Mouse (Mus musculus): ENCODE measurements around the gene Rapgefl1. TPM values are rescaled to one million over a fixed set of nuclear protein-coding genes. Genes with fewer than 3 reads are reported as not detected.
"Not testable (repeated sequence)": the region's sequence is repeated elsewhere in the genome, so short reads cannot be mapped to it uniquely, and the experiment has no call there.

Rapgefl1 gene
- total RNA-seq, 2 experiments from 2014 or later, result 185 to 222 TPM

GRCm38 (mm10) chr11:98809457-98810290 is 26.9 kb upstream of the Rapgefl1 start:
- DNase-seq (ENCODE audit: extremely low spot score in 1 of 2, low spot score in 1 of 2), result peak; percentile 94 to 97

GRCm38 (mm10) chr11:98810686-98811085 is 25.9 kb upstream of the Rapgefl1 start:
- no peak for DNase-seq (ENCODE audit: extremely low spot score in 1 of 2, low spot score in 1 of 2)

DNA sequence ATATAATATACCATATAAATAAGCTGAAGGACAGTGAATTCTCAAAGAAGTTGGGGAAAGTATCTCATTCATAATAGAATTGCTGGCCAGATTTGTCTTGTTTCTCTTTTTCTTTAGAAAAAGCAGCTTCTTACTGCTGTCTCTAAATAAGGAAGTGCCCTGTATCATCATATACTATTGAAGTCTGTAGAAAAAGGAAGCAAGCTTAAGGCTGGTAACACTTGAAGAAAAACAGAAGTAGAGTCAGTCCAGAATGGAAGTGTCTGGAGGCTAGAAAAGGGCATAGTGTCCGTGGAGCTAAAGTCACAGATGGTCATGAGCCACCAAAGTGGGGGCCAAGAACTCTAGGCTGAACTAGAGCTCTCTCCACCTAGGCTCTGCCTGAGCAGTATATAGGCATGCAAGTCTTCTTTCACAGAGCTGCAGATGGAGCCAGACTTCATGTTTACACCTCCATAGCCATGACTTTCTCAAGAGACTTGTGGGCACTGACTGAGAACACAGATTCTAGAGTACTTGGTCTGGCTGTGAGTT is 19.8 kb upstream of the Rapgefl1 start:
- DNase-seq (ENCODE audit: extremely low spot score in 1 of 2, low spot score in 1 of 2), result no peak

GRCm38 (mm10) chr11:98820968-98821367 is 15.6 kb upstream of the Rapgefl1 start:
- DNase-seq (ENCODE audit: extremely low spot score in 1 of 2, low spot score in 1 of 2), result no peak

GRCm38 (mm10) chr11:98826071-98826470 is 10.5 kb upstream of the Rapgefl1 start:
- not testable (repeated sequence) for DNase-seq (ENCODE audit: extremely low spot score in 1 of 2, low spot score in 1 of 2)

GRCm38 (mm10) chr11:98827877-98828276 is 8.7 kb upstream of the Rapgefl1 start:
- DNase-seq (ENCODE audit: extremely low spot score in 1 of 2, low spot score in 1 of 2), result no peak

- DNase-seq (ENCODE audit: extremely low spot score in 1 of 2, low spot score in 1 of 2), result no peak
Observed at GRCm38 (mm10) chr11:98829091-98829775, 7.4 kb upstream of the Rapgefl1 start.

DNA sequence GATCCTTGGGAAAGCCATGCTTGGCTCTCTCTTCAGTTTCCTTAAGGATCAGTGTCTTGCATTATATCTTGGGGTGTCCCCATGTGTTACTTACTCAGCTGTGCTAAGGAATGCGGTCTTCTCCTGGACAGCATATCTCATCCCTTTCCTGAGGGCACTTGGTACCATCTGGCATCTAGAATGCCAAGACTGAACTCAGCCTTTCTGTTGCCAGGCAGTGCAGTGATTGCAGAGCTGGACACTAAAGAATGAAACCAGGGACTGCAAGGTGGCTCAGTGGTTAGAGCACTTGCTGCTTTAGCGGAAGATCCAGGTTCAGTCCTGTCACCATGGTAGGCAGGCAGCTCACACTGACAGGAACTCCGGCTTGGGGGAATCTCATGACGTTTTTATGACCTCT is 6.7 kb upstream of the Rapgefl1 start:
- DNase-seq (ENCODE audit: extremely low spot score in 1 of 2, low spot score in 1 of 2), result no peak

DNA sequence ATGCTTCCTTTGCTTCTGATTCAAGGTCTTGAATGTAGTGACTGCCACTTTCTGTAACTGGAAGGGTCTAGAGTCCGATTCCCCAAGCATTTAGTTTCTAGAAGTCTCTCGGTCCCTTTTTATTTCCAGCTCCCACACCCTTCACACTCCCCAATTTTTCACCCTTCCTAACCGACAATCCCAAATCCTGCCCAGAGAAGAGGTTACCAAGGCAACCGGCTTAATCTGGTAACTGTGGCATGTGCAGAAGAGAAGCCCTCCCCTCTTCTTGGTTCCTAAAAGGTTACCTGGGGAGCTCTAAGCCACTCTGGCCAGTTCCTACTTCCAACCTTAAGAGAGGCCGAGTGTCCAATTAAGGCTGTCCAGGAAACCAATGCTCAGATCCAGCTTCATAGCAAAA is 1.3 kb upstream of the Rapgefl1 start:
- DNase-seq (ENCODE audit: extremely low spot score in 1 of 2, low spot score in 1 of 2), result no peak

GRCm38 (mm10) chr11:98835725-98836124 is 860 bp upstream of the Rapgefl1 start:
- DNase-seq (ENCODE audit: extremely low spot score in 1 of 2, low spot score in 1 of 2), result no peak

DNA sequence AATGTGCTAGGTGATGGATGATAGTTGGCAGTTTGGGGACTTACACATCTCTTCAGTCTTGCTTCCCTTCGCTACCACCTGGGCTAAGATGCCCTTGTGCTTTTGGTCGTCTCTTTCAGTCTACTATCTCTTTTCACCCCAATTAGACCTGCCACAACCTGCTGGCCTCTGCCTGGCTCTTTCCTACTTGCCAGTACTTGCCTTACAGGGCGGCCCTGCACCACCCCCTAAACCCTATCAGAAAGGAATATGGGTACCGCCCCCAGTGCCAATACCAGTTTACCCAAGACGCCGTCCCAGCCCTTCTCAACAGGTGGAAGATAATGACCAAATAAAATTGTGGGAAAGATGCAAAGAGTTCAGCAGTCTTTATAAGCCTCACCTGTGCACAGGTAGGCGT is 457 bp upstream of the Rapgefl1 start:
- DNase-seq (ENCODE audit: extremely low spot score in 1 of 2, low spot score in 1 of 2), result no peak

DNA sequence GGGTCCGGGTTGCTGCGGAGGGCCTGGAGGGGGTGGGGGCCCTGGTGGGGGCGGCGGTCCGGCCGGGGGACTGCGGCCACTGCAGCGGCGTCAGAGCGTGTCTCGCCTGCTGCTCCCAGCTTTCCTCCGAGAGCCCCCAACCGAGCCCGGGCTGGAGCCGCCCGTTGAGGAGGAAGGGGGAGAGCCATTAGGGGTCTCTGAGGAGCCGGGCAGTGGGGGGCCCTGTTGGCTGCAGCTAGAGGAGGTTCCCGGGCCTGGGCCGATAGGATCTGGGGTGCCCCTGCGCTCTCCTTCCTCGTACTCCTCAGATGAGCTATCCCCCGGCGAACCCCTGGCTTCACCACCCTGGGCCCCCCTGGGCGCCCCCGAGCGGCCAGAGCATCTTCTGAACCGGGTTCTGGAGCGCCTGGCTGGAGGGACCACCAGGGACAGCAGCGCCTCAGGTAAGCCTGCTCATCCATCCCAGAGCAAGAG is 683 bp downstream of the Rapgefl1 start:
- no peak for DNase-seq (ENCODE audit: extremely low spot score in 1 of 2, low spot score in 1 of 2)

GRCm38 (mm10) chr11:98837917-98838316 is 1.3 kb downstream of the Rapgefl1 start:
- DNase-seq (ENCODE audit: extremely low spot score in 1 of 2, low spot score in 1 of 2), result no peak

DNA sequence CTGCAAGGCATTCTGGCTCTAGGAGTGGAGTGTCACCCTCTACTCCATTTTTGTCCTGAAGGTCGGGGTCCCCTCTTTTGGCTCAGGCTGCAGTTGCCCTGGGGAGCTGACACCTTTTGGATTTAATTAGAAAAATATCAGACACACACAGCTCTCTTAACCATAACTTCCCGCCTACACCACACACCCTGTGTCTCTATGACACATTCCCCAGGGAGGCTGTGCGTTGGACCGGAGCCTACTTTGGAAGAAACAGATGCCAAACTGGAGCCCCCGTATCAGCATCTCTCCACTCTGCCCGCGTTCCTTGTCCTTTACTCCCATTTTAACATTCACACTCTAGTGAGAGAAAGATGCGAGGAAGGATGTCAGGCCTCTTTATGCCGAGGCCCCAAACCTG is 1.9 kb downstream of the Rapgefl1 start:
- DNase-seq (ENCODE audit: extremely low spot score in 1 of 2, low spot score in 1 of 2), result no peak

GRCm38 (mm10) chr11:98839402-98839801 is 2.8 kb downstream of the Rapgefl1 start:
- DNase-seq (ENCODE audit: extremely low spot score in 1 of 2, low spot score in 1 of 2), result no peak

DNA sequence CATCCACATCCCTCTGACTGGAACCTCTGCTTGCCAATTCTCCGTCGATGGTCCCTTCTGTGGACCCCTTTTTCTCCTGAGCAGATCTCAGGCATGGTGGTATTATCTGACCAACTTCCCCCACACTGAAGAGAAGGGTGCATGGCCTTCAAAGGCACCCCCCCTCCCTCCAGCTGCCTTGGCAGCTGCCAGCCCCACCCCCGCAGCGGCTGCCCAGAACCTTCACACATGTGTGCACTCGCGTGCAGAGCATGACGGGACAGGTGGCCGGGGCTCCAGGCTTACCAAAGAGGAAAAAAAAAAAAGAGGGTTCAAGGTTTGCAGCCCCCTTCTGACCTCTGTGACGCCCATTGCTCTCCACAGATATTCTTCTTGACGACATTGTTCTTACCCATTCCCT is 3.3 kb downstream of the Rapgefl1 start:
- DNase-seq (ENCODE audit: extremely low spot score in 1 of 2, low spot score in 1 of 2), result no peak

DNA sequence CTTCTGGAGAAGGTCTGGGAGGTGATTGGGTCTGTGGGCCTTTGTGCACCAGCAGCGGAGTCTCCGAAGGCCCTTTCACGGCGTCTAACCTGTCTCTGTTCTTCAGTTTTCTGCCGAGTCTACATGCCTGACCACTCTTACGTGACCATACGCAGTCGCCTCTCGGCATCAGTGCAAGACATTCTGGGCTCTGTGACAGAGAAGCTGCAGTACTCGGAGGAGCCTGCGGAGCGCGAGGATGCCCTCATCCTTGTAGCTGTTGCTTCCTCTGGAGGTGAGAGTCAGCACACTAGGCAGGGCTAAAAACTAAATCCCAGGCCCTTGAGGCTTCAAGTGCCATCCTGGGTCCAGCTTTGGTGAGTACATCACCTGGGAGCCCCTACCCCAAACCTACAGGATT is 9.4 kb downstream of the Rapgefl1 start:
- DNase-seq (ENCODE audit: extremely low spot score in 1 of 2, low spot score in 1 of 2), result no peak

DNA sequence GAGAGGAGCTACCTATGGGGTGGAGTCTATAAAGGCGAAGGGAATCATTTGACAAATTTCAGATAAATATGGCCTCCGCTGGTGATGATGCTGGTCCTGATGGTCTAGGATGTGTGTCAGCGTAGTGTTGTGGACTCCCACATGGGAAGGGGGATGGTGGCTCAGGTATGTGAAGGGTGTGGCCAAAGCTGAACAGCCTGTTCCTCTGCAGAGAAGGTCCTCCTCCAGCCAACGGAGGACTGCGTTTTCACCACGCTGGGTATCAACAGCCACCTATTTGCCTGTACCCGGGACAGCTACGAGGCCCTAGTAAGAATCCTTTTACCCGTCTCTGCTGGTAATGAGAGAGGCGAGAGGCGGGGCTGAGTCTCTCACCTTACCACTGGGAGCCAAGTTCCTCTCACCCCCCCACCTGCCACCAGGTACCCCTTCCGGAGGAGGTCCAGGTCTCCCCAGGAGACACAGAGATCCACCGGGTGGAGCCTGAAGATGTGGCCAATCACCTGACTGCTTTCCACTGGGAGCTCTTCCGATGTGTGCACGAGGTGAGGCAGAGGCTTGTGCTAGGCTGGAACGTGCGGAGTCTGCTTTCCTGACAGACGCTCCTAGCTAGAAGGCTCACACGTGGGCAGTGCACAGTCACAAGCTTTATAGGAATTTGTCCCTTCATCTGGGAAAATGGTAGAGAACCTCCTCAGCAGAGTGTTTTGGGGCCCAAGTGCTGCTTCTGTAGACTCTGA is 10.4 kb downstream of the Rapgefl1 start:
- no peak for DNase-seq (ENCODE audit: extremely low spot score in 1 of 2, low spot score in 1 of 2)

- DNase-seq (ENCODE audit: extremely low spot score in 1 of 2, low spot score in 1 of 2), result no peak
Observed at GRCm38 (mm10) chr11:98849196-98849894, 12.8 kb downstream of the Rapgefl1 start.

Measured in layer of hippocampus, postnatal 25 days (tissue).